ENCODE assay signal across 8 mouse cellular contexts in the genomic region with DNA sequence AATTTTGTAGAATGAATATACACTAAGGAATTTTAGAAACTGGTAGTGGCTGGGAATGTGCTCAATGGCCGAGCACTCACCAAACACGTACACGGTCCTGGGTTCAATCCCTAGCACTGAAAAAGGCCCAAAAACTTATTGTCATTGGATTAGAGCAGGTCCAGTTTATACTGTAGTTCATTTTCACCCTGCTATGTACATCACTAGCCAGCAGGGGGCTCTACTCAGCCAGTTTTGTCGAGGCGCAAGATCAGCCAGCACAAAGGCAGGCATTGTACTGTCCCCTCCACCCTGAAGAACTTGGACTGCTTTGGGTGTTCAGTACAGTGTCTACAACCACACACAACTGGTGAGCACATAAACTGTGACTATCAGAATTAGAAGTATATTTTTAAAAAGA. TPM values are rescaled to one million over a fixed set of nuclear protein-coding genes. Genes with fewer than 3 reads are reported as not detected.
DNase-seq lines count a peak whose midpoint lies in the region; ATAC-seq lines count a peak whose summit lies in the region.

No protein-coding gene starts in this region.

- no peak overlapping the region for H3K9ac ChIP-seq in embryonic facial prominence, embryonic 14.5 days (ENCODE audit: low read depth, low read length)
- H3K9ac ChIP-seq in hindbrain, embryonic 12.5 days: no peak overlapping the region

- peaks cover 5% of the 10 kb centered on the region for H3K36me3 ChIP-seq in embryonic facial prominence, embryonic 14.5 days (ENCODE audit: control insufficient read depth, insufficient read depth, low read length)
- H3K36me3 ChIP-seq in hindbrain, embryonic 12.5 days: 0 out of 2 replicates have a peak, but pooled peaks cover 7% of the 10 kb centered on the region

- ATAC-seq in embryonic facial prominence, embryonic 14.5 days (ENCODE audit: low read depth): peak; percentile 76
- ATAC-seq in hindbrain, embryonic 12.5 days (ENCODE audit: low FRiP score): peak; percentile 82
- peak; percentile 78 for ATAC-seq in megakaryocyte-erythroid progenitor cell, adult 5-6 weeks (replicated peaks; ENCODE audit: low FRiP score, low TSS enrichment, poor library complexity, severe bottlenecking)

- H3K27me3 ChIP-seq in embryonic facial prominence, embryonic 14.5 days (replicated peaks; ENCODE audit: control insufficient read depth, insufficient read depth, low read length): peaks cover 5% of the 10 kb centered on the region; the same call in 1 of the 2 replicates
- H3K27me3 ChIP-seq in hindbrain, embryonic 12.5 days: peaks cover 6% of the 10 kb centered on the region

- 6% methylated on average over 5 of the region's 5 CpGs for WGBS in embryonic facial prominence, embryonic 14.5 days
- 9% methylated on average over 5 of the region's 5 CpGs for WGBS in hindbrain, embryonic 12.5 days

- no peak overlapping the region for H3K4me2 ChIP-seq in embryonic facial prominence, embryonic 14.5 days (ENCODE audit: low read depth, low read length)
- H3K4me2 ChIP-seq in hindbrain, embryonic 12.5 days (replicated peaks): no peak overlapping the region

- no peak overlapping the region for H3K27ac ChIP-seq in embryonic facial prominence, embryonic 14.5 days (replicated peaks; ENCODE audit: low read depth, low read length)
- H3K27ac ChIP-seq in hindbrain, embryonic 12.5 days: no peak overlapping the region

- H3K4me1 ChIP-seq in embryonic facial prominence, embryonic 14.5 days (ENCODE audit: control insufficient read depth, insufficient read depth, low read length): no peaks in the 10 kb centered on the region
- H3K4me1 ChIP-seq in hindbrain, embryonic 12.5 days: 0 out of 2 replicates have a peak, but pooled peaks cover 3% of the 10 kb centered on the region

- no peak overlapping the region for H3K4me3 ChIP-seq in embryonic facial prominence, embryonic 14.5 days (ENCODE audit: low read depth, low read length)
- no peak overlapping the region for H3K4me3 ChIP-seq in hindbrain, embryonic 12.5 days

- peak; percentile 77 for DNase-seq in left cerebral cortex, adult 18-20 months (ENCODE audit: low spot score in 2 of 2)
- DNase-seq in left cerebral cortex, adult 11 months (ENCODE audit: low spot score): no peak
- DNase-seq in brain, adult 2 months (ENCODE audit: low read depth, low spot score): peak; percentile 92
- DNase-seq in embryonic facial prominence, embryonic 14.5 days (ENCODE audit: low spot score): peak; percentile 83
- peak; percentile 75 to 82 for DNase-seq in layer of hippocampus, postnatal 10 days (ENCODE audit: low spot score in 2 of 2)
- DNase-seq in right cerebral cortex, postnatal 4 days: peak; percentile 72

- no peaks in the 10 kb centered on the region for H3K9me3 ChIP-seq in embryonic facial prominence, embryonic 14.5 days (ENCODE audit: control insufficient read depth, low read length)
- no peaks in the 10 kb centered on the region for H3K9me3 ChIP-seq in hindbrain, embryonic 12.5 days (replicated peaks)

RNA-seq across cellular contexts. Expression of a gene that starts 6.8 kb away (rescaled TPM):
- 100 to 1,000 TPM; 234 to 237 TPM for total RNA-seq in left cerebral cortex, adult 18-20 months (2021)
- 4.7 and 5.4 TPM in 2 replicates for polyA plus RNA-seq in embryonic facial prominence, embryonic 14.5 days (2014; fragmentation: Nextera tagmentation; extraction: Ambion mirVana)
- polyA plus RNA-seq in hindbrain, embryonic 12.5 days (2016; fragmentation: Nextera tagmentation; extraction: Ambion mirVana): 28.3 and 28.5 TPM in 2 replicates
- 100 to 1,000 TPM; 147 to 149 TPM for total RNA-seq in layer of hippocampus, postnatal 10 days (2021)
- total RNA-seq in megakaryocyte-erythroid progenitor cell, adult 5-6 weeks (2014; fragmentation: Nextera tagmentation): 0.17 and 0.35 TPM in 2 replicates
- 0.65 and 1.1 TPM in 2 replicates for total RNA-seq in megakaryocyte-erythroid progenitor cell, adult 5-6 weeks (2017)

RNA-seq across cellular contexts. Expression of a gene that starts 53.8 kb away (rescaled TPM):
- total RNA-seq in left cerebral cortex, adult 18-20 months (2021): 10 to 100 TPM; 14.1 to 20.0 TPM
- 5.1 and 6.0 TPM in 2 replicates for polyA plus RNA-seq in embryonic facial prominence, embryonic 14.5 days (2014; fragmentation: Nextera tagmentation; extraction: Ambion mirVana)
- polyA plus RNA-seq in hindbrain, embryonic 12.5 days (2016; fragmentation: Nextera tagmentation; extraction: Ambion mirVana): 3.1 and 4.6 TPM in 2 replicates
- total RNA-seq in layer of hippocampus, postnatal 10 days (2021): 1 to 10 TPM; 3.7 to 4.0 TPM
- total RNA-seq in megakaryocyte-erythroid progenitor cell, adult 5-6 weeks (2014; fragmentation: Nextera tagmentation): 6.2 and 12.1 TPM in 2 replicates
- 3.1 and 10.1 TPM in 2 replicates for total RNA-seq in megakaryocyte-erythroid progenitor cell, adult 5-6 weeks (2017)

RNA-seq across cellular contexts. Expression of a gene that starts 53.8 kb away (rescaled TPM):
- total RNA-seq in left cerebral cortex, adult 18-20 months (2021): not detected
- 0.52 and 0.58 TPM in 2 replicates for polyA plus RNA-seq in embryonic facial prominence, embryonic 14.5 days (2014; fragmentation: Nextera tagmentation; extraction: Ambion mirVana)
- polyA plus RNA-seq in hindbrain, embryonic 12.5 days (2016; fragmentation: Nextera tagmentation; extraction: Ambion mirVana): 1.2 TPM in 2 replicates
- under 1 TPM in 1 of 2 experiments, not detected in 1; 0.13 TPM for total RNA-seq in layer of hippocampus, postnatal 10 days (2021)
- 3.5 and 14.8 TPM in 2 replicates for total RNA-seq in megakaryocyte-erythroid progenitor cell, adult 5-6 weeks (2014; fragmentation: Nextera tagmentation)
- 1.7 and 3.5 TPM in 2 replicates for total RNA-seq in megakaryocyte-erythroid progenitor cell, adult 5-6 weeks (2017)

Comparison
In these comparisons a context has a peak if more than half of its experiments do, and no peak if none do; other contexts are left out.
1. RNA of a gene that starts 6.8 kb away (total RNA-seq): 234 to 237 TPM in left cerebral cortex, adult 18-20 months and 147 to 149 TPM in layer of hippocampus, postnatal 10 days; 0.17 to 1.1 TPM in megakaryocyte-erythroid progenitor cell, adult 5-6 weeks; every median in the first group is over 10 times any median in the second.
2. Peak in every context shown above with its lines, with median percentiles within 50 percentile points of each other: ATAC-seq.